Mouse (Mus musculus): ENCODE measurements at regions not wholly inside any gene's neighbourhood (a gene's known extent, or its start where the extent isn't known, plus 50 kb on each side); places are given as distances from the start of the nearest gene placed in this dataset.
A peak's percentile ranks its signal among the peaks of the same experiment; 100 is the strongest.

DNA sequence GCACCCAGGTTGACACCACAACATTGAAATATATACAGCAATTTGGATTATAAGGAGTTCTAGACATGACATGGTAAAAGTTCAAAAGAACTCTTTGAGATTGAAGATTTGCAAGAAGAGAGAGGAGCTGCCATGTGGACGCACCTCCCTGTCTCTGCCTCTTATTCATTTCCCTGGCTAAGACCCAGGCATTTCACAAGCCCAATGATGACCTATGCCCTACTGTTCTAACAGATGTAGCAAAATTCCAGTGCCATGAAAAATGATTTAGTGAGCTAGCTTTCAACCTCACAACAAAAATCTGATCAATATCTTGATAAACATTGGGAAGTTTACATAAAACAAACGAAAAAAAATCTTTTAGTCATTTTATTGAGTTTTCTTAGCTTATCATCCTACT, 123.7 kb upstream of the Ccn2 start:
- TF ChIP-seq CTCF (IDR thresholded peaks at IDR 0.05; ENCODE audit: control insufficient read depth, insufficient read depth, insufficient read length), result no peak
- TF ChIP-seq CEBPB (IDR thresholded peaks at IDR 0.05; ENCODE audit: low read depth), result peak; percentile 28
- no peak for TF ChIP-seq MAX (IDR thresholded peaks at IDR 0.05)
- no peak for TF ChIP-seq USF1 (IDR thresholded peaks at IDR 0.05; ENCODE audit: low read depth)
